Mouse (Mus musculus): ENCODE data around the gene Stpg3. TPM values are rescaled to one million over a fixed set of nuclear protein-coding genes. Genes with fewer than 3 reads are reported as not detected.
A peak's percentile ranks its signal among the peaks of the same experiment; 100 is the strongest.

Stpg3 gene
- total and polyA plus RNA-seq, 3 experiments, result not detected

DNA sequence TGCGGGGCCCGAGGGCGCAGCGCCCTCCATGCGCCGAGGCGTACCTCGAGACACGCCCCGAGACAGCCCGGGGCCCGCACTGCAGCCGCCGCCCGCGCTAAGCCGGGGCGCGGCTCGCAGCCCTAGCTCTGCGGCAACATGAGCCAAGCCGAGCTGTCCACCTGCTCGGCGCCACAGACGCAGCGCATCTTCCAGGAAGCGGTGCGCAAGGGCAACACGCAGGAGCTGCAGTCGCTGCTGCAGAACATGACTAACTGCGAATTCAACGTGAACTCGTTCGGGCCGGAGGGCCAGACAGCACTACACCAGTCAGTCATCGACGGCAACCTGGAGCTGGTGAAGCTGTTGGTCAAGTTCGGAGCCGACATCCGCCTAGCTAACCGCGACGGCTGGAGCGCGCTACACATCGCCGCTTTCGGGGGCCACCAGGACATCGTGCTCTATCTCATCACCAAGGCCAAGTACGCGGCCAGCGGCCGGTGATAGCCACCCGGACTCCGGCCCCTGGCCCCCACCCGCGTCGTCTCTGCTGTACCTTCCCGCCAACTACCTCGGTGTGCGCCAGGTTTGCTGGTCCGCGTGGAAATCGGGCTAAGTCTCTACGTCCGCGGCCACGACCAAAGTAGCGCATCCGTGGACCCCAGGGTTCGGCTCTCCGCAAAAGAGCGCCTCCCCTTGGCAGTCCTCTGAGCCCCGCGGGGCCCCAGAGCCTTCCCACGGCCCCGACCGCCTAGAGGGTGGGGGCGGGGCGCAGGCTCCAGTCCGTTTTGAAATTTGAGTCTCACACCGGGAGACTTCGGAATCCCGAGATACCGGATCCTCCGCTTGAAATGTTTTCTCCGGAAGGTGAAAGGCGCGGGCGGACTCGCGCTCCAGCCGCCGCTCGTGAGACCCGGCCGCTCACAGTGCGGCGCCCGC is 33.2 kb downstream of the Stpg3 start:
- in situ Hi-C loops (cut with MboI; ENCODE audit: low pct_ligation_motif_present, low pct_unique_long_range_greater_than_20kb, low sequenced_read_pairs), result no loop called here

GRCm38 (mm10) chr2:25180478-25180903 is 33.9 kb downstream of the Stpg3 start, which contains the start of gene Nrarp:
TSS of gene Nrarp (plus strand) at chr2:25180758.
- Histone ChIP-seq H3K79me2 (replicated peaks; ENCODE audit: control insufficient read depth, extremely low read depth, insufficient read depth, poor library complexity, severe bottlenecking) (no peaks in the 10 kb centered on the region), H3K4me2 (ENCODE audit: insufficient read depth, low read depth, poor library complexity, severe bottlenecking) (peak within 1 kb of the TSS; percentile 71), H3K9ac (ENCODE audit: insufficient read depth, low read depth) (peak within 1 kb of the TSS; percentile 50), H3K4me1 (ENCODE audit: control insufficient read depth in 1 of 2, insufficient read depth in 2 of 2) (peaks cover 13 to 31% of the 10 kb centered on the region in 2 experiments), H3K27ac (ENCODE audit: insufficient read depth, low read depth) (peak within 1 kb of the TSS; percentile 72), H3K36me3 (replicated peaks in 1 of 2; ENCODE audit: control insufficient read depth in 1 of 2, insufficient read depth in 1 of 2, low read length in 1 of 2) (no peaks in the 10 kb centered on the region), H3K27me3 (replicated peaks) (peaks cover 89% of the 10 kb centered on the region), H3K4me3 (replicated peaks in 1 of 3; ENCODE audit: low read depth in 2 of 3, low read length in 2 of 3, poor library complexity in 1 of 3) (peak within 1 kb of the TSS; percentile 41 to 70 (median 46)), H3K9me3 (replicated peaks; ENCODE audit: low read length) (peaks cover 11% of the 10 kb centered on the region)
- in situ Hi-C loops (cut with MboI; ENCODE audit: low pct_ligation_motif_present, low pct_unique_long_range_greater_than_20kb, low sequenced_read_pairs) (no loop called here), dilution Hi-C loops (cut with MboI; ENCODE audit: extremely low pct_ligation_motif_present, extremely low pct_unique_long_range_greater_than_20kb, low sequenced_read_pairs) (no loop called here)
- peak; percentile 78 for DNase-seq (ENCODE audit: extremely low read depth)
- TF ChIP-seq MAX (IDR thresholded peaks at IDR 0.05; ENCODE audit: low read length), result peak; percentile 50; the same call in 1 of the 2 replicates
- TF ChIP-seq NELFE (IDR thresholded peaks at IDR 0.05; ENCODE audit: low read depth, low read length), result peak; percentile 94
- TF ChIP-seq ETS1 (conservative IDR thresholded peaks at IDR 0.05; ENCODE audit: low read depth, low read length), result no peak
- peak; percentile 59 for TF ChIP-seq TCF12 (IDR thresholded peaks at IDR 0.05; ENCODE audit: low read depth, low read length)
- TF ChIP-seq UBTF (IDR thresholded peaks at IDR 0.05; ENCODE audit: low read depth, low read length), result no peak
- peak; percentile 24; the same call in 1 of the 2 replicates for TF ChIP-seq SIN3A (IDR thresholded peaks at IDR 0.05; ENCODE audit: low read length)
- 0 out of 2 replicates have a peak, but pooled peaks have one; percentile 28 for TF ChIP-seq CHD2 (IDR thresholded peaks at IDR 0.05; ENCODE audit: low read length)
- peak; percentile 91 for TF ChIP-seq TBP (conservative IDR thresholded peaks at IDR 0.05; ENCODE audit: low read depth, low read length)
- no peak for TF ChIP-seq MYC (IDR thresholded peaks at IDR 0.05; ENCODE audit: low read depth, low read length)
- peak; percentile 34 for TF ChIP-seq ELF1 (IDR thresholded peaks at IDR 0.05; ENCODE audit: low read depth, low read length)
- no peak; the same call in 1 of the 2 replicates for TF ChIP-seq NRF1 (IDR thresholded peaks at IDR 0.05; ENCODE audit: low read depth, low read length)
- TF ChIP-seq USF1 (IDR thresholded peaks at IDR 0.05; ENCODE audit: low read depth, low read length), result peak; percentile 69
- TF ChIP-seq EP300 (IDR thresholded peaks at IDR 0.05; ENCODE audit: low read length), result no peak
- TF ChIP-seq ZNF384 (IDR thresholded peaks at IDR 0.05; ENCODE audit: low read depth, low read length), result no peak
- TF ChIP-seq ZKSCAN1 (IDR thresholded peaks at IDR 0.05; ENCODE audit: borderline replicate concordance, low read depth, low read length), result no peak

More for the DNA sequence above, 33.2 kb downstream of the Stpg3 start:
- Histone ChIP-seq H3K27me3 (replicated peaks) (peaks cover 88% of the 10 kb centered on the region), H3K9me3 (replicated peaks; ENCODE audit: low read length) (peaks cover 11% of the 10 kb centered on the region), H3K4me3 (replicated peaks in 1 of 3; ENCODE audit: low read depth in 2 of 3, low read length in 2 of 3, poor library complexity in 1 of 3) (peak overlapping the region; percentile 41 to 70 (median 46)), H3K4me2 (ENCODE audit: insufficient read depth, low read depth, poor library complexity, severe bottlenecking) (peak overlapping the region; percentile 71), H3K36me3 (replicated peaks in 1 of 2; ENCODE audit: control insufficient read depth in 1 of 2, insufficient read depth in 1 of 2, low read length in 1 of 2) (no peaks in the 10 kb centered on the region), H3K4me1 (ENCODE audit: control insufficient read depth in 1 of 2, insufficient read depth in 2 of 2) (peaks cover 15 to 38% of the 10 kb centered on the region in 2 experiments), H3K79me2 (replicated peaks; ENCODE audit: control insufficient read depth, extremely low read depth, insufficient read depth, poor library complexity, severe bottlenecking) (no peaks in the 10 kb centered on the region), H3K9ac (ENCODE audit: insufficient read depth, low read depth) (peak overlapping the region; percentile 50), H3K27ac (ENCODE audit: insufficient read depth, low read depth) (peak overlapping the region; percentile 72)
- dilution Hi-C loops (cut with MboI; ENCODE audit: extremely low pct_ligation_motif_present, extremely low pct_unique_long_range_greater_than_20kb, low sequenced_read_pairs), result no loop called here
- DNase-seq (ENCODE audit: extremely low read depth), result no peak
- no peak; the same call in 1 of the 2 replicates for TF ChIP-seq POLR2A (IDR thresholded peaks at IDR 0.05; ENCODE audit: low read depth, low read length)
- TF ChIP-seq RAD21 (IDR thresholded peaks at IDR 0.05; ENCODE audit: low read depth, low read length), result no peak
- no peak for TF ChIP-seq E2F4 (IDR thresholded peaks at IDR 0.05; ENCODE audit: insufficient replicate concordance, low read depth, low read length)
- TF ChIP-seq IRF4 (IDR thresholded peaks at IDR 0.05; ENCODE audit: low read depth, low read length), result peak; percentile 31; the same call in 1 of the 2 replicates
- TF ChIP-seq CHD1 (IDR thresholded peaks at IDR 0.05; ENCODE audit: low read depth, low read length), result no peak
- peak; percentile 83 for TF ChIP-seq MXI1 (IDR thresholded peaks at IDR 0.05; ENCODE audit: low read depth, low read length)
- no peak for TF ChIP-seq ETS1 (conservative IDR thresholded peaks at IDR 0.05; ENCODE audit: low read depth, low read length)
- no peak for TF ChIP-seq MAFK (IDR thresholded peaks at IDR 0.05; ENCODE audit: insufficient replicate concordance, low read length)
- TF ChIP-seq ZNF384 (IDR thresholded peaks at IDR 0.05; ENCODE audit: low read depth, low read length), result no peak
- peak in 1 of 2 experiments; percentile 43; a peak in 2 of 4 replicates for TF ChIP-seq CTCF (conservative IDR thresholded peaks at IDR 0.05 in 1 of 2, IDR thresholded peaks at IDR 0.05 in 1 of 2; ENCODE audit: low read depth in 2 of 2, low read length in 2 of 2)
- peak; percentile 64; the same call in 1 of the 2 replicates for TF ChIP-seq CHD2 (IDR thresholded peaks at IDR 0.05; ENCODE audit: low read length)
- TF ChIP-seq MYC (IDR thresholded peaks at IDR 0.05; ENCODE audit: low read depth, low read length), result no peak
- no peak for TF ChIP-seq JUN (IDR thresholded peaks at IDR 0.05; ENCODE audit: insufficient read depth, low read depth, low read length)
- no peak for TF ChIP-seq ZMIZ1 (IDR thresholded peaks at IDR 0.05; ENCODE audit: low read depth, low read length)
- no peak for TF ChIP-seq MAX (IDR thresholded peaks at IDR 0.05; ENCODE audit: low read length)
- TF ChIP-seq ZKSCAN1 (IDR thresholded peaks at IDR 0.05; ENCODE audit: borderline replicate concordance, low read depth, low read length), result no peak
- TF ChIP-seq JUND (conservative IDR thresholded peaks at IDR 0.05; ENCODE audit: low read depth, low read length), result no peak
- no peak for TF ChIP-seq BHLHE40 (IDR thresholded peaks at IDR 0.05; ENCODE audit: low read depth, low read length)
- TF ChIP-seq PAX5 (IDR thresholded peaks at IDR 0.05; ENCODE audit: low read length), result no peak
- TF ChIP-seq EP300 (IDR thresholded peaks at IDR 0.05; ENCODE audit: low read length), result no peak
- TF ChIP-seq SIN3A (IDR thresholded peaks at IDR 0.05; ENCODE audit: low read length), result no peak; the same call in 1 of the 2 replicates
- TF ChIP-seq TBP (conservative IDR thresholded peaks at IDR 0.05; ENCODE audit: low read depth, low read length), result no peak
- no peak for TF ChIP-seq ELF1 (IDR thresholded peaks at IDR 0.05; ENCODE audit: low read depth, low read length)
- no peak for TF ChIP-seq SMC3 (IDR thresholded peaks at IDR 0.05; ENCODE audit: low read depth, low read length)
- TF ChIP-seq UBTF (IDR thresholded peaks at IDR 0.05; ENCODE audit: low read depth, low read length), result peak; percentile 46; the same call in 1 of the 2 replicates
- no peak for TF ChIP-seq POLR2AphosphoS2 (IDR thresholded peaks at IDR 0.05; ENCODE audit: low read depth, low read length)
- TF ChIP-seq NRF1 (IDR thresholded peaks at IDR 0.05; ENCODE audit: low read depth, low read length), result peak; percentile 38; the same call in 1 of the 2 replicates
- TF ChIP-seq RCOR1 (conservative IDR thresholded peaks at IDR 0.05; ENCODE audit: low read depth, low read length), result no peak
- TF ChIP-seq ZC3H11A (IDR thresholded peaks at IDR 0.05; ENCODE audit: low read depth, low read length), result no peak
- no peak for TF ChIP-seq USF2 (conservative IDR thresholded peaks at IDR 0.05; ENCODE audit: low read depth, low read length)
- TF ChIP-seq TCF12 (IDR thresholded peaks at IDR 0.05; ENCODE audit: low read depth, low read length), result no peak
- TF ChIP-seq MAZ (IDR thresholded peaks at IDR 0.05; ENCODE audit: low read depth, low read length), result peak; percentile 32; the same call in 1 of the 2 replicates
- TF ChIP-seq MEF2A (IDR thresholded peaks at IDR 0.05; ENCODE audit: borderline replicate concordance, low read depth, low read length), result 0 out of 2 replicates have a peak, but pooled peaks have one; percentile 12
- no peak for TF ChIP-seq USF1 (IDR thresholded peaks at IDR 0.05; ENCODE audit: low read depth, low read length)
- no peak for TF ChIP-seq KAT2A (IDR thresholded peaks at IDR 0.05; ENCODE audit: insufficient replicate concordance, low read length)
- no peak for TF ChIP-seq NELFE (IDR thresholded peaks at IDR 0.05; ENCODE audit: low read depth, low read length)
- no peak for TF ChIP-seq HCFC1 (IDR thresholded peaks at IDR 0.05; ENCODE audit: low read depth, low read length)
- no peak for TF ChIP-seq GABPA (IDR thresholded peaks at IDR 0.05; ENCODE audit: insufficient replicate concordance, low read depth, low read length)
